Mouse (Mus musculus) neural tube, embryonic 15.5 days (tissue): ENCODE data around the gene Slc9a1. TPM values are rescaled to one million over a fixed set of nuclear protein-coding genes. Genes with fewer than 3 reads are reported as not detected.

Experiments used
- ATAC-seq: fragments of 200-750 bp; cut with Nextera tagmentation; 2 replicates; pipeline ENCODE4 v1.8.0; 2017; ENCODE audit warnings: mild to moderate bottlenecking, moderate TSS enrichment, moderate library complexity; ENCODE audit not compliant: low FRiP score
- H3K27ac ChIP-seq: fragments of 300-500 bp; sonication (generic); replicated peaks from 2 replicates; pipeline ENCODE4 v1.5.1; 2015; ENCODE audit warnings: mild to moderate bottlenecking, inconsistent platforms
- H3K27me3 ChIP-seq: fragments of 300-500 bp; sonication (generic); replicated peaks from 2 replicates; pipeline ENCODE4 v1.6.1; 2015; ENCODE audit warnings: inconsistent platforms
- H3K36me3 ChIP-seq: fragments of 300-500 bp; sonication (generic); 2 replicates; pipeline ENCODE4 v1.6.1; 2015; ENCODE audit warnings: inconsistent platforms
- H3K4me1 ChIP-seq: fragments of 300-500 bp; sonication (generic); 2 replicates; pipeline ENCODE4 v1.6.1; 2015; ENCODE audit warnings: inconsistent platforms
- H3K4me2 ChIP-seq: fragments of 300-500 bp; sonication (generic); 2 replicates; pipeline ENCODE4 v1.6.1; 2015; ENCODE audit warnings: inconsistent platforms, mild to moderate bottlenecking, moderate library complexity
- H3K4me3 ChIP-seq: fragments of 300-500 bp; sonication (generic); replicated peaks from 2 replicates; pipeline ENCODE4 v1.5.1; 2015; ENCODE audit warnings: mild to moderate bottlenecking, inconsistent platforms
- H3K9ac ChIP-seq: fragments of 300-500 bp; sonication (generic); replicated peaks from 2 replicates; pipeline ENCODE4 v1.6.1; 2015; ENCODE audit warnings: mild to moderate bottlenecking, inconsistent platforms
- H3K9me3 ChIP-seq: fragments of 300-500 bp; sonication (generic); replicated peaks from 2 replicates; pipeline ENCODE4 v1.6.1; 2016; ENCODE audit warnings: inconsistent platforms
- WGBS: fragments of 180-500 bp; shearing (Covaris S2); methylation state at CpG from one replicate; pipeline ENCODE4 v1.1.7; 2015; ENCODE audit warnings: mixed read lengths; 5-methylcytosine and 5-hydroxymethylcytosine counted together
- polyA plus RNA-seq: library from polyadenylated mRNA; unstranded; fragments of >200 nt; fragmentation: Nextera tagmentation; extraction: Ambion mirVana; gene quantifications from 2 replicates; pipeline ENCODE4 v1.2.1, GENCODE M21; 2015

Gene Slc9a1
- polyA plus RNA-seq, 1 experiment from 2014 or later, result 9.9 TPM

DNA sequence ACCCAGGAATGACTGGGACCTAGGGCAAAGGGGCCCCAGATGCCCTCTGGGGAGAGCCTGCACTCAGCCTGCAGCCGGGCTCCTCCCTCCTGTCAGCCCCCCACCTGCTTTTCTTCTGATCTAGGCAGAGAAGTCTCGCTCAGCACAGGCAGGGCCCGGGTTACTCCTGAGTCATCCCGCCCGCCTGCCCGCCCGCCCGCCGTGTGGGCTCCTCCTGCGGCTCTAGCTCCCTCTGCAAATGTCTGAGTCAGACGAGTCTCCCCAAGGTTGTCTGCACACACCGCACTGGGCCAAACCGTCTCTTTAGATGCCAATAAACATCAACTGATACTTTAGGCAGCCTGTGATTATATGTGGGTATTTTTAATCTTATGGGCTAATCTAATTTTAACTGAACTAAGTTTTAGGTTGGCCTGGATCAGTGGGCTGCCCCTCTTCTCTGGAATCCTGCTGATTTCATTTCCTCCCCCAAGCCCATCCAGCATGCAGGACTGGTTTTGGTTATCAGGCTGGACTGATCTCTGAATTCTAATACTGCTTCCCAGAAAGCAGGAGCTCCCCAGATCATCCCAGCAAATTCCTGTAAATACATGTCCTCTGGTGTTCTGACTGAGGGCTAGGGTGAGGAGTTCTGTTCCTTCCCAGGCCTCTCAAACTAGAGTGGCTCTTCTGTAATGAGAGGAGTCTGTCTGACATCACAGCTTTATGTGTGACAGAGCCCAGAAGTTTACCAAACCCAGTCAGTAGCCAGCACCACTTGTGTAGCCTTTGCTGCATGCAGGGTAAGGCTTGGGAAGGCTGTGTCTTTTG lies 8.9 kb downstream of the Slc9a1 start:
- no peak overlapping the region; the same call in 1 of the 2 replicates for H3K4me2 ChIP-seq
- 0 out of 2 replicates have a peak, but pooled peaks have one; percentile 45 for ATAC-seq
- H3K9me3 ChIP-seq, result no peaks in the 10 kb centered on the region
- peak overlapping the region; percentile 58 for H3K27ac ChIP-seq
- H3K4me1 ChIP-seq, result peaks cover 51% of the 10 kb centered on the region
- H3K9ac ChIP-seq, result peak overlapping the region; percentile 9; the same call in 1 of the 2 replicates
- H3K4me3 ChIP-seq, result no peak overlapping the region
- H3K36me3 ChIP-seq, result no peaks in the 10 kb centered on the region
- WGBS, result 22% methylated on average over 13 of the region's 13 CpGs
- no peaks in the 10 kb centered on the region for H3K27me3 ChIP-seq

DNA sequence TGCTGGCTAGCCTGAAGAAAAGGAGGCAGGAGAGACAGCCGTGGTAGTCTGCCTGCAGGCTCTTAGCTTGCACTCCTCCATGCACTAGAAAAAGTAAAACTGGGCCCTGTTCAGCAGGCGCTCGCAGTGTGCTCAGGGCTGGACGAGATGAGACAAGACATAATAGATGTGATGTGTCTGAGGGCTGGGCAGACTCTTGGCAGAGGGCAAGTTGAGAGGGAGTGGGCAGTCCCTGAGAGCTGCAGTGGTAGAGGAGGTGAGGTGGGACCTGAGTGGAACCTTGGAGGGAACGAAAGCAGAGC lies 9.5 kb downstream of the Slc9a1 start:
- Histone ChIP-seq H3K4me3 (no peak overlapping the region), H3K36me3 (no peaks in the 10 kb centered on the region), H3K4me1 (peaks cover 45% of the 10 kb centered on the region), H3K9me3 (no peaks in the 10 kb centered on the region), H3K27me3 (no peaks in the 10 kb centered on the region), H3K27ac (peak overlapping the region; percentile 58), H3K9ac (no peak overlapping the region), H3K4me2 (no peak overlapping the region)
- WGBS, result 31% methylated on average over 5 of the region's 5 CpGs
- ATAC-seq, result no peak

DNA sequence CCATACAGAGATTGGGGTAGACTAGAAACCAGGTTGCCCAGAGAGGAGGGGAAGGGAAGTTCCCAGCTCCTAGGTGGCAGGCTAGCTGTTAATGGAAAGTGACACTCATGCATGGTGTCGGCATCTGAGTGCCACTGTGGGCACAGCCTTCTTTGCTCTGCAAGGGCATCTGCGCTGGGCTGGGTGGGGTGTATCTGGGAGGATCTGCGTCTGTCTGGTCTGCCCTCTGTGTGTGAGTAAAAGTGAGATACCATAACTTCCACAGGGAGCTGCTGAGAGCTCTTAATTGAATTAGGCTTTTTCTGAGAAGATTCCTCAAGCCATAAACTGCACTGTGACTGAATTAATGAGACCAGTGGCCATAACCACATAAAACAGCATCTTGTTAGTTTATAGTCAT lies 10.4 kb downstream of the Slc9a1 start:
- Histone ChIP-seq H3K9ac (no peak overlapping the region), H3K36me3 (no peaks in the 10 kb centered on the region), H3K27ac (no peak overlapping the region), H3K9me3 (no peaks in the 10 kb centered on the region), H3K4me1 (peaks cover 42% of the 10 kb centered on the region), H3K4me3 (no peak overlapping the region), H3K27me3 (no peaks in the 10 kb centered on the region), H3K4me2 (no peak overlapping the region)
- WGBS, result 50% methylated on average over 3 of the region's 3 CpGs
- ATAC-seq, result no peak

DNA sequence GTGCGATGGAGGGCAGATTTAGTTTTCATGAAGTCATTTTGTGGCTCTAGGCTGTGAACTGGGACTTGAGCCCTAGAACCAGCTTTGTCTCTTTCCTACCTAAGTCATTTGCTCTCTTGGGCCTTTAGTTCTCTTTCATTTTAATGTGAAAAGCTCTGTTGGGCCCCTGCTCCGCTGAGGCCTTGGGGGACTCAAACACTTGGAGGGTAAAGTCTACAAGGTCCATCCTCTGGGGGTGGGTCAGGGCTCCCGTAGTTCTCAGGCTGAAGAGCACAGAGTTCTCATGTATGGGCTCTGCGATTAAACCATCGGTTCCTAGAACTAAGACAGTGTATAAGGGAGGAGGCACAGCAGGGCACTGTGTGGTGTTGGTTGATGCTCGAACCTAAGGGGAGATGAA lies 11.0 kb downstream of the Slc9a1 start:
- H3K27ac ChIP-seq, result no peak overlapping the region
- no peak for ATAC-seq
- WGBS, result 60% methylated on average over 6 of the region's 6 CpGs

DNA sequence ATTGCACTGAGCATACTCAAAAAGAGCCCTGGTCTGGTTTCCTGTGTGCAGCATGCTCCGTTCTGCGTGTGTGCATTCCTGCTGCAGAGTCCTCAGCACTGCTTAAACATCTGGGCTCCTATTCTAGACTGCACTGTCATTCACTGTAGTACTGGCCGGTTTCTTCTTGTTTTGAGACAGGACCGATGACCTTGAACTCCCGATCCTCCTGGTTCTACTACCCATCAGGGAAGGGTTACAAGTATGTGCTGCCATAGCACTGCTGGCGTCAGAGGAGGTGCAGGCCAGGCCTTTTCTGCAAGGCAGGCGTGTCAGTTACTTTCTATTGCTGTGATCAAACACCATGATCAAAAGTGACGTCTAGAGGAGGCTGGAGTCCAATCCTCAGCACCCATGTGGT lies 11.6 kb downstream of the Slc9a1 start:
- H3K27ac ChIP-seq, result no peak overlapping the region
- peaks cover 34% of the 10 kb centered on the region for H3K4me1 ChIP-seq
- 78% methylated on average over 8 of the region's 8 CpGs for WGBS
- no peak for ATAC-seq
- H3K36me3 ChIP-seq, result no peaks in the 10 kb centered on the region
- H3K9ac ChIP-seq, result no peak overlapping the region
- H3K27me3 ChIP-seq, result no peaks in the 10 kb centered on the region
- H3K4me2 ChIP-seq, result no peak overlapping the region
- no peak overlapping the region for H3K4me3 ChIP-seq
- no peaks in the 10 kb centered on the region for H3K9me3 ChIP-seq

More for the DNA sequence above, 11.0 kb downstream of the Slc9a1 start:
- H3K27me3 ChIP-seq, result no peaks in the 10 kb centered on the region
- H3K4me1 ChIP-seq, result peaks cover 40% of the 10 kb centered on the region
- no peak overlapping the region for H3K4me2 ChIP-seq
- no peaks in the 10 kb centered on the region for H3K36me3 ChIP-seq
- no peak overlapping the region for H3K4me3 ChIP-seq
- H3K9me3 ChIP-seq, result no peaks in the 10 kb centered on the region
- H3K9ac ChIP-seq, result no peak overlapping the region

DNA sequence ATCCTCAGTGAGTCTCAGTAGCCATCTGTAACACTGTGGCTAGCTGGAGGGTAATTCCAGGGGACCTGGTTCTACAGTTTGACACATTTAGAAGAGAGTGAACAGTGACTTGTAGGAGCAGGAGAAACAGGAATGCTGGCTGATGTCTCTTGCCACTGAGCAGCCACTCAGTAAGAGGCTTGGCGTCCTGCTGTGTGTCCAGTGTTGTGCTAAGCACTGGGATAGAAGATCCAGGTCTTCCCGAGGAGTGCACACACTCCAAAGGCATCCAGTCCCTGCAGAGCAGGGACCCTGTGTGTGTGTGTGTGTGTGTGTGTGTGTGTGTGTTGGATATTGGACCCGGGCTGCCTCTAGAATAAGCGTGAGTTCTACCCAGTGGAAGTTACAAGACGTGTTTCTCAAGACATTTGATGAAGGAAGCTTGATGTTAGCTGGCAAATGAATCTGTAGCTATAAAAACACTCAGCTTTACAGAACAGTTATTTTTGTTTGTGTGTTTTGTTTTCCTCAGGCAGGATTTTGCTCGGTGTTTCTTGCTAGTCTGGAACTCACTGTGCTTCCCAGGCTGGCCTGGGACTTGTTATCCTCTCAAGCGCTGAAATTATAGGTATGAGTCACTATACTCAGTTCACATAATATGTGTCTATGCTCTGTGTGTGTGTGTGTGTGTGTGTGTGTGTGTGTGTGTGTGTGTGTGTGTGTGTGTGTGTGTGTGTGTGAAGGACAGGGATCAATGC lies 16.7 kb downstream of the Slc9a1 start:
- Histone ChIP-seq H3K4me3 (no peak overlapping the region), H3K27ac (no peak overlapping the region), H3K9me3 (no peaks in the 10 kb centered on the region), H3K4me2 (no peak overlapping the region), H3K27me3 (no peaks in the 10 kb centered on the region), H3K4me1 (peaks cover 21% of the 10 kb centered on the region), H3K9ac (no peak overlapping the region), H3K36me3 (no peaks in the 10 kb centered on the region)
- no peak for ATAC-seq
- 71% methylated on average over 7 of the region's 7 CpGs for WGBS

DNA sequence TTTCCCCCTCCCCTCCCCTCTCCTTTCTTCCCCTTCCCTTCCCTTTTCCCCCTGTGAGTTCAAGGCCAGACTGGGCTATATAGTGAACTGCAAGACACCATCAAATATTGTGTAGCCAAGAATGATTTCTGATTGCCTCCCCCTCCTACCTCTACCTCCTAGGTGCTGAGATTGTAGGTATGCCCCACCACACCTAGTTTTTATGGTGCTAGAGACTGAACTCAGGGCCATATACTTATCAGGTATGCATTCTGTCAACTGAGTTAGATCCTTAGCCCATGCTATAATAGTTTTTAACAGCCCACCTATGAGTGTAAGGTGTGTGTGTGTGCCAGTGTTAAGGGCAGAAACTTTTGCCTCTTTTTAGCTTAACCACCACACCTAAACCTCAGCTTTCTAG lies 17.5 kb downstream of the Slc9a1 start:
- no peak for ATAC-seq
- H3K9me3 ChIP-seq, result no peaks in the 10 kb centered on the region

DNA sequence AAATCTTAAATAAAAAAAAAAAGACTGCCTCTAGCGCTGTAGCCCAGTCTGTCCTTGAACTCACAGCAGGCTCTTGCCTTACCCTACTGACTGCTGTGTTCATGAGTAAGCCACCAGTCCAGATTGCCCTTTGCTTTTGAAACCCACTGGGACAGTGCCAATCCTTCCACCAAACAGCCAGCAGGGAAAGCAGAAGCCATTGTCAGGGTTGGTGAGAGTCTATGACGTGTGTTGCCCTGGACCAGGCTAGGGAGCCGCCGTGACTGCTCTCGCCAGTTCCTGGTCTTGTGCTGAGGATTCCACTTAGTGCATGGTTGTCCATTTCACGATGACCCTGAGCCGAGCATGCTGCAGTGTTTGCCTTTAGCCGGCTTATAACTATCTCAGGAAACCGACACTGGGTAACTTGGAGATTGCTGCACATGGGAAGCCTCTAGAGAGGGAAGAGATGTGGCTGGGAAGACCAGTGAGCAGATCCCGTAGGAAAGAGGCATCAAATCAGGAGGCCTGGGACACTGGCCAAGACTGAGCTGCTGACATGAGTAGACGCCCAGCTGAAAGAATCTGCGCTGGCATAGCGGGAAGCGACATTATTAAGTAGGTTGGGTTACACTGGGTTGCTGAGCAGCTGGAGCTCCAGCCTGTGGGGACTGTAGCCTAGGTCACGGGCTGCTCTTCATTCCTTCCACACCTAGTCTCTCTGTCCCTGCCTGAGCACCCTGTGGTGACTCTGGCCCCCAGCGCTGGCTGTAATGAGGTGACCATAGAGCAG lies 19.5 kb downstream of the Slc9a1 start:
- H3K27ac ChIP-seq, result no peak overlapping the region
- no peak for ATAC-seq

More for the DNA sequence above, 17.5 kb downstream of the Slc9a1 start:
- H3K9ac ChIP-seq, result no peak overlapping the region
- H3K36me3 ChIP-seq, result no peaks in the 10 kb centered on the region
- no peaks in the 10 kb centered on the region for H3K27me3 ChIP-seq
- no peak overlapping the region for H3K4me3 ChIP-seq
- no peak overlapping the region for H3K4me2 ChIP-seq
- no peak overlapping the region for H3K27ac ChIP-seq
- H3K4me1 ChIP-seq, result peaks cover 26% of the 10 kb centered on the region

DNA sequence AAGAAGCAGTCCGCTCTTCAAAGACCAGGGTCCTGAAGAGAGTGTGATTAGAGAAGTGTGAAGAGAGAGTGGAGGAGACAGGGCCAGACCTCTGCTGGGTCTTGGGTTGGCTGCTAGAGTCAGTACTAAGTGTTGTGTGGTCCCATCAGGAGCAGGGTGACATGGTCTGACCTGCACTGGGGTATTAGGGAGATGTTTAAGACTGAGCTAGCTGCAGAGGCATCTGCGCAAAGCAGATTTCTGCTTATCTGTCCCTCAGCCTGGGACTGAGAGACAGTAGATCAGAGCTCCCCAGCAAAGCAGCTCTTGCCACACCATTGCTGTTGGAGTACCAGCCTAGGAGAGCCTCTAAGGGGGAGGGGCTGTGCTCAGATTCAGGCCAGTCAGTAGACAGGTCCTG lies 20.5 kb downstream of the Slc9a1 start:
- H3K9me3 ChIP-seq, result no peaks in the 10 kb centered on the region
- no peak overlapping the region for H3K9ac ChIP-seq
- H3K4me1 ChIP-seq, result peaks cover 29% of the 10 kb centered on the region
- no peak overlapping the region for H3K4me2 ChIP-seq
- no peaks in the 10 kb centered on the region for H3K36me3 ChIP-seq
- no peak overlapping the region for H3K27ac ChIP-seq
- 96% methylated on average over 2 of the region's 2 CpGs for WGBS
- no peaks in the 10 kb centered on the region for H3K27me3 ChIP-seq
- no peak overlapping the region for H3K4me3 ChIP-seq
- no peak for ATAC-seq

More for the DNA sequence above, 19.5 kb downstream of the Slc9a1 start:
- Histone ChIP-seq H3K9ac (no peak overlapping the region), H3K36me3 (no peaks in the 10 kb centered on the region), H3K4me2 (no peak overlapping the region), H3K9me3 (no peaks in the 10 kb centered on the region), H3K27me3 (no peaks in the 10 kb centered on the region), H3K4me3 (no peak overlapping the region), H3K4me1 (peaks cover 26% of the 10 kb centered on the region)
- WGBS, result 84% methylated on average over 16 of the region's 16 CpGs

DNA sequence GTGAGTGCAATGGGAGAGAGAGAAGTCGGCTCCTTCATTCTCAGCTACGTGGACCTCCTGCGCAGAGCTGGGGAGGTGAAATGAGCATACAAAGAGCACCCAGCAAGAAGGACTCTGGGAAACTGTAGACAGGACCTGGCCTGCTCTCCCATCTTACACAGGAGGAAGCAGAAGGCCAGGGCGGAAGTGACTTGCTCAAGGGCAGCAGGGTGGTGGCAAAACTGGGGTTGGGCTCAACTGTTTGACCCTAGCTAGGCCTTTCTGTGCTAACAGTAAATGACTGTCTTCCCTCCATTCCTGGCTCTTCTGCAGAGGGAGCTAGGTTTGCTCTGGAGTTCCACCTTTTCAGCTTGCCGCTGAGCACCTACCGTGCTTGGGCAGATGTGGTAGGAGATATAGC lies 21.1 kb downstream of the Slc9a1 start:
- Histone ChIP-seq H3K9ac (no peak overlapping the region), H3K9me3 (no peaks in the 10 kb centered on the region), H3K4me1 (peaks cover 34% of the 10 kb centered on the region), H3K27me3 (no peaks in the 10 kb centered on the region), H3K36me3 (no peaks in the 10 kb centered on the region), H3K4me3 (no peak overlapping the region), H3K4me2 (no peak overlapping the region), H3K27ac (no peak overlapping the region)
- 91% methylated on average over 6 of the region's 6 CpGs for WGBS
- ATAC-seq, result no peak

DNA sequence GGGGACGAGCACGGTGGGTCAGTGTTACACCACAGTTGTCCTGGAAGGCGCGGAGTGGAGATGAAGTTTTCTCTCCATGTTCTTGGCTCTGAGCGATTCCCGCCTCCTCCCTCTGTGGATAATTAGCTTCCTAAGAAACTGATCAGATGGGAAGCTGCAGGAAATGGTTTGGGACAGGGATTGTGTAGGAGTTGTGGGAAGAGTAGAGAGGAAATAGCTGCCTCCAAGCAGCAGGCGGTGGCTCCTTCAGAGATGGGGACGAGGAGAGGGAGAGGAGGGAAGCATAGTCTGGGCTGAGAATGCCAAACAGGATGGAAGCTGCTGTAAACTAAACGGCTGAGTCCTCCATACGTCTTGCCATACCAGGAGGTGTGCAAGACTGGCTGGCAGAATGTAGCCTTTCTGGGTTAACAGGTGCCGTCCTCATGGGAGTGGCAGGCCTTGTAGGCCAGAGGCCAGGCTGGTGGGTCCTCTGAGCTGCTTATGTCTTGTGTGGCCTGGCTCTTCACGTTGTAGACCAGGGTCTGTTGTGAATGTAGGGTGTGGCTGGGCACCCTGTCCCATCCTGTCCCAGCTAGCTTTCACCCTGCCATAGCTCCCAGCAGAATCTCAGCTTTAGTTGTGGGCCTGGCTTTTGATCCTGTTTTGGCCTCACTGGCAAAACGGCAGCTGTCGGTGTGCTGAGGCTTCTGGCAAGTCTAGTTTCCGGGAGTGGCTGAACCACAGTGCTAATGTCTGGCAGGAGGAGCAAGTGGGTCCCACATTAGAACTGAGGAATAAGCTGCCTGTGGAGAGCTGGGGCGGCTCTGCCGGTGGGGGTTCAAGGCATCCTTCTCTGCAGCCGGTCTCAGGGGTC lies 21.9 kb downstream of the Slc9a1 start:
- no peak overlapping the region for H3K27ac ChIP-seq
- no peaks in the 10 kb centered on the region for H3K27me3 ChIP-seq
- H3K9ac ChIP-seq, result no peak overlapping the region
- H3K4me3 ChIP-seq, result no peak overlapping the region
- H3K4me1 ChIP-seq, result peaks cover 42% of the 10 kb centered on the region
- no peak overlapping the region for H3K4me2 ChIP-seq
- no peaks in the 10 kb centered on the region for H3K9me3 ChIP-seq
- ATAC-seq, result no peak
- H3K36me3 ChIP-seq, result no peaks in the 10 kb centered on the region
- WGBS, result 77% methylated on average over 18 of the region's 18 CpGs
